Comparison of ENCODE assay signal across 9 mouse cellular contexts in genomic region chr11:118043293-118043907, GRCm38 (mm10). TPM values are rescaled to one million over a fixed set of nuclear protein-coding genes. Genes with fewer than 3 reads are reported as not detected.
DNase-seq lines count a peak whose midpoint lies in the region; ATAC-seq lines count a peak whose summit lies in the region.
"Had no signal": no experiment of that assay in that cellular context is flagged by ENCODE, and none has a peak within 500 bp of the region (broad histone marks: within the 10 kb centered on the region; RNA-seq: fewer than 3 reads in every experiment).

No protein-coding gene starts in this region.

- peak; percentile 16 for DNase-seq in gastrocnemius, adult 18-20 months (ENCODE audit: low spot score)
- DNase-seq in gastrocnemius, postnatal 25 days, result no peak
- peak; percentile 47 for DNase-seq in cerebellum, adult 9-11 months
- DNase-seq in heart, embryonic 10.5 days (ENCODE audit: low spot score), result peak; percentile 84
- peak; percentile 66 for DNase-seq in right cerebral cortex, postnatal 4 days
- no peak for DNase-seq in spleen, adult 18-20 months

- no peak overlapping the region for H3K9ac ChIP-seq in kidney, embryonic 16.5 days (replicated peaks; ENCODE audit: low read length)
- no peak overlapping the region for H3K9ac ChIP-seq in lung, embryonic 16.5 days (ENCODE audit: low read length)

- H3K27ac ChIP-seq in heart, embryonic 10.5 days, result peak overlapping the region; percentile 72
- peak overlapping the region; percentile 76 for H3K27ac ChIP-seq in kidney, embryonic 16.5 days (ENCODE audit: low read length)
- H3K27ac ChIP-seq in lung, embryonic 16.5 days (ENCODE audit: low read length), result no peak overlapping the region

- H3K4me3 ChIP-seq in heart, embryonic 10.5 days, result no peak overlapping the region
- H3K4me3 ChIP-seq in kidney, embryonic 16.5 days (ENCODE audit: low read length), result no peak overlapping the region
- no peak overlapping the region for H3K4me3 ChIP-seq in lung, embryonic 16.5 days (ENCODE audit: low read length)

- no peaks in the 10 kb centered on the region; the same call in 1 of the 2 replicates for H3K27me3 ChIP-seq in heart, embryonic 10.5 days (ENCODE audit: insufficient read depth, poor library complexity, severe bottlenecking)
- H3K27me3 ChIP-seq in kidney, embryonic 16.5 days (ENCODE audit: insufficient read depth, low read length), result no peaks in the 10 kb centered on the region
- H3K27me3 ChIP-seq in lung, embryonic 16.5 days (ENCODE audit: control insufficient read depth, insufficient read depth, low read depth, low read length), result no peaks in the 10 kb centered on the region

- no peaks in the 10 kb centered on the region for H3K9me3 ChIP-seq in heart, embryonic 10.5 days
- H3K9me3 ChIP-seq in kidney, embryonic 16.5 days (ENCODE audit: low read length), result no peaks in the 10 kb centered on the region
- no peaks in the 10 kb centered on the region for H3K9me3 ChIP-seq in lung, embryonic 16.5 days (ENCODE audit: control insufficient read depth, low read length)
- H3K9me3 ChIP-seq: G1E had no signal

- peak; percentile 80 for ATAC-seq in kidney, embryonic 16.5 days (ENCODE audit: low FRiP score, low TSS enrichment)
- peak; percentile 73 for ATAC-seq in lung, embryonic 16.5 days (ENCODE audit: low read depth)

- H3K4me2 ChIP-seq in kidney, embryonic 16.5 days (replicated peaks; ENCODE audit: low read depth, low read length), result peak overlapping the region; percentile 21; the same call in 1 of the 2 replicates
- H3K4me2 ChIP-seq in lung, embryonic 16.5 days (ENCODE audit: low read depth, low read length), result no peak overlapping the region

- 63% methylated on average over 14 of the region's 14 CpGs for WGBS in heart, embryonic 10.5 days
- WGBS in kidney, embryonic 16.5 days, result 13% methylated on average over 14 of the region's 14 CpGs
- 27% methylated on average over 14 of the region's 14 CpGs for WGBS in lung, embryonic 16.5 days

- no peaks in the 10 kb centered on the region for H3K36me3 ChIP-seq in heart, embryonic 10.5 days
- H3K36me3 ChIP-seq in kidney, embryonic 16.5 days (ENCODE audit: insufficient read depth, low read length), result no peaks in the 10 kb centered on the region
- no peaks in the 10 kb centered on the region for H3K36me3 ChIP-seq in lung, embryonic 16.5 days (ENCODE audit: control insufficient read depth, insufficient read depth, low read length)
- H3K36me3 ChIP-seq: G1E had no signal

- H3K4me1 ChIP-seq in heart, embryonic 10.5 days, result peaks cover 27% of the 10 kb centered on the region
- H3K4me1 ChIP-seq in kidney, embryonic 16.5 days (ENCODE audit: insufficient read depth, low read length), result peaks cover 29% of the 10 kb centered on the region
- peaks cover 7% of the 10 kb centered on the region for H3K4me1 ChIP-seq in lung, embryonic 16.5 days (replicated peaks; ENCODE audit: control insufficient read depth, insufficient read depth, low read length)

RNA-seq across cellular contexts. Expression of gene Pgs1, which starts 57.3 kb away (rescaled TPM):
- 10 to 100 TPM; 17.6 to 18.5 TPM for total RNA-seq in gastrocnemius, adult 18-20 months (2021)
- 10 to 100 TPM; 18.4 to 18.6 TPM for total RNA-seq in gastrocnemius, postnatal 25 days (2021)
- 34.0 and 38.5 TPM in 2 replicates for polyA plus RNA-seq in heart, embryonic 10.5 days (2016; fragmentation: Nextera tagmentation; extraction: Ambion mirVana)
- 37.5 and 41.8 TPM in 2 replicates for polyA plus RNA-seq in kidney, embryonic 16.5 days (2015; fragmentation: Nextera tagmentation; extraction: Ambion mirVana)
- polyA plus RNA-seq in lung, embryonic 16.5 days (2015; fragmentation: Nextera tagmentation; extraction: Ambion mirVana), result 41.8 and 44.8 TPM in 2 replicates

Comparison
In these comparisons a context has a peak if more than half of its experiments do, and no peak if none do; other contexts are left out.
1. DNase-seq: peak in gastrocnemius, adult 18-20 months (single experiment), cerebellum, adult 9-11 months (single experiment), heart, embryonic 10.5 days (single experiment) and right cerebral cortex, postnatal 4 days (single experiment); none in gastrocnemius, postnatal 25 days (single experiment) and spleen, adult 18-20 months (0 of 2).